Comparison of ENCODE assay signal across 8 mouse cellular contexts in the genomic region with DNA sequence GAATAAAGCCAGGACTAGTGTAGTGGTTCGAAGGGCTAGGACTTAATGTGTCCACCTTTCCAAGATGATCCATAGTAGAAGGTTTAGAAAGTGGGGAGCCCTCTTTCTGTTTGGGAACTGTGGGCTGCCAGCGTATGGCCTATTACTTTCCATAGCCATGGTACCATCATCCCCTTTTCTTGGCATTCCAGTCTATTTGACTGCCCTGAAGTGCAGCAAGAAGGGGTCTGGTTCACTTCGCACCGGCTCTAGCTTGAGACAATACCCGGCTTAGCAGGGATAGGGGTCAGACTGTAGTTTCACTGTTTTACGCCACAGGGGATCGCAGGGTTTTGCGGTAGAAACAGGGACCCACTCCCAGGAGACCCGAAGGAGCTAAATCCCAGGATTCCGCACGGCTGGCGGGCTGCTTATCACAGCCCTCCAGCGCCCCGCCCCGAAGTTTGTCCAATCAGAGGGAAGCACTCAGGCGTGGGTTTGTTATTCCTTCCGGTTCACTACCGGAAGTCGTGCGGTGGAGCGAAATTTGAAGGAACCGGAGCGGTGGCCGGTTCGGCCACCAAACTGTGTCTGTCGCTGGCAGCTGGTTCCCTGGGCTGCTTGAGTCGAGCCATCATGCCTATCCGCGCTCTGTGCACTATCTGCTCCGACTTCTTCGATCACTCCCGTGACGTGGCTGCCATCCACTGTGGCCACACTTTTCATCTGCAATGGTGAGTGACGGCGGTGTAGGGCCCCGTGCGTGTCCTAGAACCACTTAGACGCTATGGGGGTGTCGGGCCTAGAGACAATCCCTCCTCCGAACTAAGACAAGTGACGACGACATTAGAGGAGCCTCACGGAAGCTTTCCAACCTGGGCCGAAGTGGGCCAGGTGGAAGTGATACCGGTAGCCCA. TPM values are rescaled to one million over a fixed set of nuclear protein-coding genes. Genes with fewer than 3 reads are reported as not detected.
DNase-seq lines count a peak whose midpoint lies in the region; ATAC-seq lines count a peak whose summit lies in the region.

No protein-coding gene starts in this region.

- H3K4me2 ChIP-seq in embryonic facial prominence, embryonic 12.5 days (replicated peaks) = peak overlapping the region; percentile 78
- H3K4me2 ChIP-seq in midbrain, embryonic 12.5 days (replicated peaks) = peak overlapping the region; percentile 88

- 15% methylated on average over 45 of the region's 45 CpGs for WGBS in embryonic facial prominence, embryonic 12.5 days
- WGBS in limb, embryonic 10.5 days = 13% methylated on average over 45 of the region's 45 CpGs
- 16% methylated on average over 45 of the region's 45 CpGs for WGBS in midbrain, embryonic 12.5 days

- peak; percentile 89 for ATAC-seq in embryonic facial prominence, embryonic 12.5 days (ENCODE audit: insufficient number of reproducible peaks, insufficient read depth, low FRiP score, low TSS enrichment)
- peak; percentile 95 for ATAC-seq in midbrain, embryonic 12.5 days (ENCODE audit: low FRiP score, low read depth)

- no peaks in the 10 kb centered on the region for H3K9me3 ChIP-seq in embryonic facial prominence, embryonic 12.5 days
- H3K9me3 ChIP-seq in limb, embryonic 10.5 days (replicated peaks) = no peaks in the 10 kb centered on the region
- H3K9me3 ChIP-seq in midbrain, embryonic 12.5 days = no peaks in the 10 kb centered on the region

- H3K27ac ChIP-seq in embryonic facial prominence, embryonic 12.5 days = peak overlapping the region; percentile 63; the same call in 1 of the 2 replicates
- H3K27ac ChIP-seq in limb, embryonic 10.5 days = peak overlapping the region; percentile 85
- H3K27ac ChIP-seq in midbrain, embryonic 12.5 days (replicated peaks) = peak overlapping the region; percentile 86

- H3K4me3 ChIP-seq in embryonic facial prominence, embryonic 12.5 days = peak overlapping the region; percentile 78
- H3K4me3 ChIP-seq in limb, embryonic 10.5 days = peak overlapping the region; percentile 70
- H3K4me3 ChIP-seq in midbrain, embryonic 12.5 days = peak overlapping the region; percentile 70

- peaks cover 12% of the 10 kb centered on the region for H3K4me1 ChIP-seq in embryonic facial prominence, embryonic 12.5 days
- peaks cover 21% of the 10 kb centered on the region for H3K4me1 ChIP-seq in limb, embryonic 10.5 days
- peaks cover 15% of the 10 kb centered on the region for H3K4me1 ChIP-seq in midbrain, embryonic 12.5 days

- H3K36me3 ChIP-seq in embryonic facial prominence, embryonic 12.5 days = no peaks in the 10 kb centered on the region
- H3K36me3 ChIP-seq in limb, embryonic 10.5 days = peaks cover 23% of the 10 kb centered on the region
- H3K36me3 ChIP-seq in midbrain, embryonic 12.5 days = peaks cover 6% of the 10 kb centered on the region; the same call in 1 of the 2 replicates

- H3K27me3 ChIP-seq in embryonic facial prominence, embryonic 12.5 days = no peaks in the 10 kb centered on the region
- no peaks in the 10 kb centered on the region for H3K27me3 ChIP-seq in limb, embryonic 10.5 days (ENCODE audit: low read depth, poor library complexity, severe bottlenecking)
- no peaks in the 10 kb centered on the region for H3K27me3 ChIP-seq in midbrain, embryonic 12.5 days

- peak overlapping the region; percentile 64 for H3K9ac ChIP-seq in embryonic facial prominence, embryonic 12.5 days
- peak overlapping the region; percentile 64 for H3K9ac ChIP-seq in midbrain, embryonic 12.5 days (replicated peaks)

- DNase-seq in 3134 (ENCODE audit: extremely low read depth, insufficient read length, low spot score) = peak; percentile 81
- DNase-seq in adrenal gland, postnatal 36 days = peak; percentile 95 to 96
- DNase-seq in heart, adult 18-20 months = peak; percentile 95 to 97
- peak; percentile 92 for DNase-seq in kidney, adult 18-20 months
- peak; percentile 94 for DNase-seq in limb, embryonic 10.5 days (ENCODE audit: low spot score)
- DNase-seq in skeletal muscle tissue, adult 2 months (ENCODE audit: low read depth, low spot score) = peak; percentile 83

RNA-seq across cellular contexts. Expression of a gene that starts 0.8 kb away (rescaled TPM):
- 1 to 10 TPM; 2.0 to 3.0 TPM for total RNA-seq in adrenal gland, postnatal 36 days (2021)
- polyA plus RNA-seq in embryonic facial prominence, embryonic 12.5 days (2016; fragmentation: Nextera tagmentation; extraction: Ambion mirVana) = 29.4 and 29.6 TPM in 2 replicates
- 1 to 10 TPM in 1 of 2 experiments, under 1 TPM in 1; 0.35 to 1.0 TPM for total RNA-seq in heart, adult 18-20 months (2021)
- polyA plus RNA-seq in limb, embryonic 10.5 days (2016; fragmentation: Nextera tagmentation; extraction: Ambion mirVana) = 43.2 and 45.9 TPM in 2 replicates
- 22.7 and 23.3 TPM in 2 replicates for polyA plus RNA-seq in midbrain, embryonic 12.5 days (2016; fragmentation: Nextera tagmentation; extraction: Ambion mirVana)

RNA-seq across cellular contexts. Expression of a gene that starts 15.2 kb away (rescaled TPM):
- total RNA-seq in adrenal gland, postnatal 36 days (2021) = 1 to 10 TPM; 2.9 to 3.6 TPM
- polyA plus RNA-seq in embryonic facial prominence, embryonic 12.5 days (2016; fragmentation: Nextera tagmentation; extraction: Ambion mirVana) = 7.0 and 7.5 TPM in 2 replicates
- not detected for total RNA-seq in heart, adult 18-20 months (2021)
- 7.5 and 9.9 TPM in 2 replicates for polyA plus RNA-seq in limb, embryonic 10.5 days (2016; fragmentation: Nextera tagmentation; extraction: Ambion mirVana)
- 12.6 and 12.8 TPM in 2 replicates for polyA plus RNA-seq in midbrain, embryonic 12.5 days (2016; fragmentation: Nextera tagmentation; extraction: Ambion mirVana)

RNA-seq across cellular contexts. Expression of a gene that starts 22.4 kb away (rescaled TPM):
- not detected for total RNA-seq in adrenal gland, postnatal 36 days (2021)
- polyA plus RNA-seq in embryonic facial prominence, embryonic 12.5 days (2016; fragmentation: Nextera tagmentation; extraction: Ambion mirVana) = not detected in 2 replicates
- not detected for total RNA-seq in heart, adult 18-20 months (2021)
- not detected in 2 replicates for polyA plus RNA-seq in limb, embryonic 10.5 days (2016; fragmentation: Nextera tagmentation; extraction: Ambion mirVana)
- polyA plus RNA-seq in midbrain, embryonic 12.5 days (2016; fragmentation: Nextera tagmentation; extraction: Ambion mirVana) = not detected in 2 replicates

RNA-seq across cellular contexts. Expression of a gene that starts 24.6 kb away (rescaled TPM):
- 10 to 100 TPM; 15.8 to 21.3 TPM for total RNA-seq in adrenal gland, postnatal 36 days (2021)
- polyA plus RNA-seq in embryonic facial prominence, embryonic 12.5 days (2016; fragmentation: Nextera tagmentation; extraction: Ambion mirVana) = 24.6 and 25.0 TPM in 2 replicates
- 10 to 100 TPM; 12.3 to 15.6 TPM for total RNA-seq in heart, adult 18-20 months (2021)
- polyA plus RNA-seq in limb, embryonic 10.5 days (2016; fragmentation: Nextera tagmentation; extraction: Ambion mirVana) = 18.6 and 22.5 TPM in 2 replicates
- polyA plus RNA-seq in midbrain, embryonic 12.5 days (2016; fragmentation: Nextera tagmentation; extraction: Ambion mirVana) = 5.5 and 8.1 TPM in 2 replicates

RNA-seq across cellular contexts. Expression of a gene that starts 32.1 kb away (rescaled TPM):
- total RNA-seq in adrenal gland, postnatal 36 days (2021) = under 1 TPM; 0.33 to 0.40 TPM
- 8.8 and 11.0 TPM in 2 replicates for polyA plus RNA-seq in embryonic facial prominence, embryonic 12.5 days (2016; fragmentation: Nextera tagmentation; extraction: Ambion mirVana)
- total RNA-seq in heart, adult 18-20 months (2021) = under 1 TPM in 1 of 2 experiments, not detected in 1; 0.37 TPM
- 3.5 and 6.2 TPM in 2 replicates for polyA plus RNA-seq in limb, embryonic 10.5 days (2016; fragmentation: Nextera tagmentation; extraction: Ambion mirVana)
- polyA plus RNA-seq in midbrain, embryonic 12.5 days (2016; fragmentation: Nextera tagmentation; extraction: Ambion mirVana) = 1.8 and 2.2 TPM in 2 replicates

Comparison
In these comparisons a context has a peak if more than half of its experiments do, and no peak if none do; other contexts are left out.
1. Peak in every context shown above with its lines: DNase-seq, ATAC-seq, H3K4me3 ChIP-seq and H3K27ac ChIP-seq.